20 mouse cellular contexts compared by ENCODE assay signal in the genomic region with DNA sequence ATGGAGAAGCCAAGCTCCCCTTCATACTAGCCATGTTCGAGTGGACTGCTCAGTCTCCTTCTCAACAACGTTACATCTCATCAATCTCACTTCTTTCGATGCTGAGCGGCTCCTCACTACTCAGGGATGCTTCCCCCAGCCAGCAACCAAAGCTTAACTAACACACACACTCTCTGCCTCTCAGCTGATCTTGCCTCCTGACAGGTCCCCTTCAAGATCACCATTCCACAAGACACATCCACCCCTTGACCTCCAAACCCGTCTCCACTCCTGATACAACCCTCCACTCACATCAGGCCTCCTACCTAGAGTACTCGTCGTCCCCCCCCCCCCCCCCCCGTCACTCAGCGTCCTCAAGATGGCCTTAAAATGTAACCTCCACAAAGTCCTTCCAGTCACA. TPM values are rescaled to one million over a fixed set of nuclear protein-coding genes. Genes with fewer than 3 reads are reported as not detected.
DNase-seq lines count a peak whose midpoint lies in the region; TF ChIP-seq lines count a peak whose summit lies in the region.
"Had no signal": no experiment of that assay in that cellular context is flagged by ENCODE, and none has a peak within 500 bp of the region (broad histone marks: within the 10 kb centered on the region; RNA-seq: fewer than 3 reads in every experiment).

No protein-coding gene starts in this region.

- no peak for DNase-seq in gastrocnemius, adult 2 months
- DNase-seq in gastrocnemius, postnatal 4 days (ENCODE audit: low spot score in 2 of 2) = no peak
- DNase-seq in heart, embryonic 10.5 days (ENCODE audit: low spot score) = peak; percentile 74
- DNase-seq in heart, postnatal 4 days = no peak
- DNase-seq: adrenal gland, adult 2 months; adrenal gland, postnatal 10 days; adrenal gland, postnatal 25 days; cerebellum, adult 11 months; cerebellum, adult 18-20 months; cerebellum, adult 8-10 months; cerebellum, adult 9-11 months; cerebellum, postnatal 14 days; cerebellum, postnatal 36 days; embryo, embryonic 11 days had no signal

- H3K9me3 ChIP-seq in heart, embryonic 10.5 days = no peaks in the 10 kb centered on the region
- H3K9me3 ChIP-seq: embryonic facial prominence, embryonic 13.5 days; embryonic facial prominence, embryonic 15.5 days; forebrain, embryonic 10.5 days; forebrain, embryonic 13.5 days; forebrain, embryonic 15.5 days had no signal

- no peak overlapping the region for H3K4me3 ChIP-seq in gastrocnemius, adult 2 months
- no peak overlapping the region for H3K4me3 ChIP-seq in heart, embryonic 10.5 days
- H3K4me3 ChIP-seq: embryonic facial prominence, embryonic 13.5 days; embryonic facial prominence, embryonic 15.5 days; erythroblast, embryonic 14.5 days; forebrain, embryonic 10.5 days; forebrain, embryonic 13.5 days; forebrain, embryonic 15.5 days had no signal

- H3K36me3 ChIP-seq in heart, embryonic 10.5 days = peaks cover 4% of the 10 kb centered on the region; the same call in 1 of the 2 replicates
- H3K36me3 ChIP-seq: embryonic facial prominence, embryonic 15.5 days; forebrain, embryonic 15.5 days had no signal

- TF ChIP-seq CTCF in gastrocnemius, adult 2 months (IDR thresholded peaks at IDR 0.05) = no peak

- peaks cover 29% of the 10 kb centered on the region for H3K4me1 ChIP-seq in heart, embryonic 10.5 days

- H3K27ac ChIP-seq in gastrocnemius, adult 2 months = peak overlapping the region; percentile 76
- H3K27ac ChIP-seq in heart, embryonic 10.5 days = no peak overlapping the region
- H3K27ac ChIP-seq: embryonic facial prominence, embryonic 13.5 days; embryonic facial prominence, embryonic 15.5 days; forebrain, embryonic 10.5 days; forebrain, embryonic 13.5 days; forebrain, embryonic 15.5 days had no signal

- 52% methylated on average over 9 of the region's 9 CpGs for WGBS in heart, embryonic 10.5 days

- intact Hi-C loops in gastrocnemius, adult 2 months (cut with DNase I) = loop anchor here (2.0 kb wide), 1 partner anchor 13 kb away; no protein-coding TSS in a partner anchor

- no peaks in the 10 kb centered on the region for H3K27me3 ChIP-seq in heart, embryonic 10.5 days (ENCODE audit: insufficient read depth, poor library complexity, severe bottlenecking)
- H3K27me3 ChIP-seq: embryonic facial prominence, embryonic 13.5 days; embryonic facial prominence, embryonic 15.5 days; forebrain, embryonic 13.5 days; forebrain, embryonic 15.5 days had no signal

RNA-seq across cellular contexts. Expression of gene Cdc14a, which starts 18.3 kb away (rescaled TPM):
- 10 to 100 TPM; 19.3 to 28.5 TPM for total RNA-seq in gastrocnemius, adult 2 months (2021)
- 10 to 100 TPM; 11.8 to 15.8 TPM for total RNA-seq in gastrocnemius, postnatal 4 days (2021)
- polyA plus RNA-seq in heart, embryonic 10.5 days (2016; fragmentation: Nextera tagmentation; extraction: Ambion mirVana) = 7.4 and 8.6 TPM in 2 replicates
- total RNA-seq in heart, postnatal 4 days (2021) = 1 to 10 TPM; 5.3 to 5.8 TPM
